Mouse (Mus musculus) right cerebral cortex, postnatal 36 days (tissue): ENCODE measurements around the gene Usp35.
A peak's percentile ranks its signal among the peaks of the same experiment; 100 is the strongest.

Experiments
- DNase-seq, 2 experiments: peaks; one replicate each; pipeline ENCODE4 v3.0.0; 2022; ENCODE audit warnings: low spot score in 2 of 2, mixed read lengths in 1 of 2

Gene Usp35

DNA sequence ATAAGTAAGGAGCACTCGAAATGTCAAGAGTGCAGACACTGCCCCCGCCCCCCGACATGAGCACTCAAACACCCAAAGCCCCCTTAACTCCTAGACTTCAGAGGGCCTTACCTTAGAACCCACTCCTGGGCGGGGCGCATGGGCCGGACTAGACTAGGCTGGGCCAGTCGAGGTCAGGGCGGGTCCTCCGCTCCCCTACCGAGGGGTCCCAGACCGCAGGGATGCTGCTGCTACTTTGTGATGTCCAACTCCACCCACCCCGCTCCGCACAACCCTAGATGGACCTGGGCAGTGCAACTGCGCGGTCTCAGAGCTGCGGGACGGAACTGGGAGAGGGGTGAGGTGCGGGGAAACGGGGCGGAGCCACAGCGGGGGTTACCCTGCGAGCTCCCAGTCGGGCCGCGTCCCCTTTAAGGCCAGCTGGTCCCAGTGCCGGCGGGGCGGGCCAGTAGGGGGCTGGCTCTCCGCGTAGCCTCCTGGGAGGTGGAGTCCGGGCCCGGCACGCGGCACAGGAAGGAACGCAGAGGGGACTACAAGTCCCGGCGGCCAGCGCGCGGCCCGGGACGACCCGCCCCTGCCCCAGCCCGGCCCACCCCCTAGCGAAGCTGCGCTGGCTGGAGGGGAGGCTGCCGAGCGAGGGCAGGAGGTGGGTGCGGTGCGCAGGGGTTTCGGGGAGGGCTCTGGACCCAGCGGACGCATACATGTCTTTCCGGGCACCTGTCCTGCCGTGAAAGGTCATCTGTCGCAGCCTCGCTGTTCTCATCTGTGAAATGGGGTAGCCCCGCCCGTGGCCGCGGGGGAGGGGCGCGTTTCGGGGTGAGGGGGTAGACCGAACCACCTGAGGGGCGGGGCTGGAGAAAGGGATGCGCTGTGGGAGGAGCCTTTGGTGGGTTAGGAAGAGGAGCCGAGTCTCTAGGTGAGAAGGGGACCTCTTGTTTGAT, at the start of gene Usp35, which contains the start of gene Kctd21:
Usp35 (minus strand) TSS at position 295 of the 941 bp plus-strand sequence.
Kctd21 (plus strand) TSS at position 602 of the 941 bp plus-strand sequence.
- peak; percentile 92 to 94 for DNase-seq

DNA sequence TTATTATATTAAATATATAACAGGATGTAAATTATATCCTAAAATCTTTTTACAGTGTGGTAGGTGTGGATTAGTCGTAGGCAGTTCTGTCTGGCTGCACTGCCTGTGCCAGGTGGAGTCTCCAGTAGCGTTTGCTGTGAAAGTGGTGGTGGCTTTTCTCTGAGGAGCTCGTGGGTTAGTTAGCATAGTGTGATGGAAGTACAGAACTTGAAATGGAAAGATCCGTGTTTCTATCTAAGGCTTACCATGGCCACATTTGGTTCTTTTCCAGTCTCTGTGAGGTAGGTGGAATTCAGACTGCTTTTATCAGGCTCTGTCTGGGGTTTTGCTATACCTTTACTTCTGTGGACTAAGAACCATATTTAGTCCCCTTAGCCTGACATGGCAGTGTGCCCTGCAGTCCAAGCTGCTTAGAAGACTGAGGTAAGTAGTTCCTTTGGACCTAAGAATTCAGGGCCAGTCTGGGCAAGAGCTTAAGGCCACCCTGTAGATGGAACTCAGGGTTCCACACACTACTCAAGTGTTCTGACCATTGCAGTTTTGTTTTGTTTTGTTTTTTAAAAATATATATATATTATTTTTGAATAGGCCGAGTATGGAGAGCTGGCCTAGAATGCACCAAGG, 48.8 kb upstream of the Usp35 start:
- no peak for DNase-seq

DNA sequence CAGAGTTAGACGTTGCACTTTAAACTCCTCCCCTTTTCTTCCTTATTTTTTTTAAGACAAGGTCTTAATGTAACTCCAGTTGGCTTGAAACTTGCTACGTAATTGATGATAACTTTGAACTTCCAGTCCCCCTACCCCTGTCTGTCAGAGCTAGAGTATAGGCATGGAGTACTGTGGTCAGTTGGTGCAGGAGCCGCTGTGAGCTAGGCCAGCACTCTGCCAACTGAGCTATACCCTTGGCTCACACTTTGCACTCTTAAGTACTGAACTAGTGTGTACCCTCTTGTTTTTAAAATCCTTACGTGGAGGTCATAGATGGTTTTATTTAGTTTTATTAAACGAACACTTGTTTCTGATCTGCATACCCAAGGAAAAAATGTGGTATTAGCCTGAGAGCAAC, 47.5 kb upstream of the Usp35 start:
- no peak for DNase-seq

DNA sequence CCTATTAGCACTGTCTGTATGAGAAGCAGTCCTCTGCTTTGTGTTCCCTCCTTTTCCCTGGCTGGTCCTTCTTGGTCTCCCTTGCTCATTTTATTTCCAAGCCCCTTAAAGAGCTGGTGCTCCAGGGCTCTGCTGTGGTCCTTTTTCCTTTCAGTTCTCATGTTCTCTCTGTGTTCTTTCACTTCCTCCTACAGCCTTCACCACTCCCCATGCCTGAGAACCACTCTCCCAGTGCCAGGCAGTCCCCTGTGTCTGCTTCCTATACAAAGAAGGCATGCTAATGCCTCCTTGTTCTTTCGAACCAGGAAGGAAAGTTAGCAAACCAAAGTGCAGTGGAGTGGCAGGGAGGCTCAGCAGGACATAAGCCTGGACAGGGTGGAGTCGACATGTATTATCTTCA, 44.1 kb upstream of the Usp35 start:
- DNase-seq, result no peak

DNA sequence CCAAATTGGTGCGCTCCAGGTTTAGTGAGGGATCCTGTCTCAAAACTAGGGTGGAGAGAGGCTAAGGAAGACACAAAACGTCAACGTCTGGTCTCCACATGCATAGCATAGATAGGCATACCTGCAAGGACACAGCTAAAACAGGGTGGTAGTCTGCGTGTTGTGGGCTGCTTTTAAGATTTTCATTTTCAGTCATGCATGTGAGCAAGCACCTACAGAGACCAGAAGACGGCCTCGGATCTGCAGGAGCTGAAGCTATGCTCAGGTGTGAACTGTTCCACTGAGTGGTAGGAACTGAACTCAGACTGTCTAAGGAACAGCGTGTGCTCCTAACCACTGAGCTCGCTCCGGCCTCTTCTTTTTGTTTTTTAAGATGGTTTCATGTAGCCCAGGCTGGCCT, 43.3 kb upstream of the Usp35 start:
- DNase-seq, result no peak

DNA sequence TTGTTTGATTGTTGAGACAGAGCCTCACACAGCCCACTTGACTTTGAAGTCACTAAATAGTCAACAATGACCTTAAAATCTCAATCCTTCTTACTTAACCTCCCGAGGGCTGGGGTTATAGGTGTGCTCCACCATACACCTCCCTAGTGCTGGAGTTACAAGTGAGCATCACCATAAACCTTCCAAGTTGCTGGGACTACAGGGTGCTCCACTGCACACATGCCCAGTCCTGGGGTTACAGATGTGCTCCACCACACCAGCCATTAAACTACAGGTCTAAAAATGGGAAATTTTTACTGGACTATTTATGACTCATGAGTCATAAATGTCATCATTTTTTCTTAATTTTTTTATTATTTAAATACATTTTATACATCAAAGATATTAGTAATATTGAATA, 34.1 kb upstream of the Usp35 start:
- DNase-seq, result no peak

DNA sequence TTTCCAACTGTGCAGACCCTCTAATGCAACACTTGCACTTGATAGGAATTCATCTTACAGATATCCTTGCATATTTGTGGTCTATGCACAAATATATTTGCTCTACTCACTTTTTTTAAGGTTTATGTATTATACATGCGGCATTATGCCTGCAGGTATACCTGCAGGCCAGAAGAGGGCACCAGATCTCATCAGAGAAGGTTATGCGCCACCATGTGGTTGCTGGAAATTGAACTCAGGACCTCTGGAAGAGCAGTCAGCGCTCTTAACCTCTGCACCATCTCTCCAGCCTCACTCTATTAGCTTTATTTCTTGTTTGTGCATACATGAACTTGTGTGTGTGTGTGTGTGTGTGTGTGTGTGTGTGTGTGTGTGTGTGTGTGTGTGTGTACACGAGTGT, 29.6 kb upstream of the Usp35 start:
- DNase-seq, result no peak

DNA sequence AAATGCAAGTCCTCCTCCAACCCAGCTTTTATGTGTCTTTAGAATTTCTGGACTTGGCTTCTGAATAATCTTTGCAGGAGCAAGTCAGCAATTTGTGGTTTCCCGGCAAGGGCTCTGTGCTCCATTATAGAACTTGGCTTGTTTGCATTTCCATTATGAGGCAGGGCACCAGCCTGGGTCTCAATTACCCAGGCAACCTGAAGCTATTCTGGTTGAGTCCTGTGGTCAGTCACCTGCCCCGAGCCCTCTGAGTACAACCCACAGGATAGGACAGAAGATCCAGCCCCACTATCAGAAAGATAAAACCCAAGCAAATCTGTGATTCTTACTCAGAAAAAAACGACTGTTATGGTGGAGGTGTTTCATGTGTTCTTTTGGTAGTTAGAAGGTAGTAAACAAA, 29.1 kb upstream of the Usp35 start:
- no peak for DNase-seq

DNA sequence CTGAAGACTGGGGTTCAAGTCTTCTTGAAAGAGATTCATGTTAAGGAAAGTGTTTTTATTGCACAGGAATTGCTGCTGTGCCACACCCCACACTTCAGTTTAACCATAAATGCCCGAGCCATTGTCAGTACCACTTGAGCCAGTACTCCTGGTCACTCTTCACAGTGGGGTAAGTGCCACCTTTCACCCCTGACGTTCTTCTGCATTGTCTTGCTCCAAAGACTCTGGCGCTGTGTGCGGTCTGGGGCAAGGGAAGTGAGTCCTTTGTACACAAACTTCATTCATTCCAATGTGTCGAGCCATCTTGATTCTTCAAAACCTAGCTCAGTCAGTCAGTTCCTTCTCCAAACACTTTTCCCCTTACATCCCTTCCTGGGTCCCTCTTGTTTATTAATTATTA, 28.3 kb upstream of the Usp35 start:
- no peak for DNase-seq

DNA sequence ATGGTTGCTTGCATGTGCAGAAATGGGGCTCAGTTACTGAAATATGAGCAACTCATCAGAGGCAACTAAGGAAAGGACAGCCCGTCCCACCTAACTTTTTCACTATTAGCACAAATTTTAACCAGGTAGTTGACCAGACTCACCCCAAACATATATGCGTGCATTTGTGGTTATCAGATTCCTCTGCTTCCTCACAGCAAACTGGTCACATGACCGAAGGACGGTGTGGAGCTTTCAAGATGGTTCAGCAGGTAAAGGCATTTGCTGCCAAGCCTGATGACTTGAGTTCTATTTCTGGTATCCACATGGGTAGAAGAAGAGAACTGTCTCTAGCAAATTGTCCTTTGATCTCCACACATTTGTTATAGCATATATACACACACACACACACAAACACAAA, 26.5 kb upstream of the Usp35 start:
- no peak for DNase-seq

DNA sequence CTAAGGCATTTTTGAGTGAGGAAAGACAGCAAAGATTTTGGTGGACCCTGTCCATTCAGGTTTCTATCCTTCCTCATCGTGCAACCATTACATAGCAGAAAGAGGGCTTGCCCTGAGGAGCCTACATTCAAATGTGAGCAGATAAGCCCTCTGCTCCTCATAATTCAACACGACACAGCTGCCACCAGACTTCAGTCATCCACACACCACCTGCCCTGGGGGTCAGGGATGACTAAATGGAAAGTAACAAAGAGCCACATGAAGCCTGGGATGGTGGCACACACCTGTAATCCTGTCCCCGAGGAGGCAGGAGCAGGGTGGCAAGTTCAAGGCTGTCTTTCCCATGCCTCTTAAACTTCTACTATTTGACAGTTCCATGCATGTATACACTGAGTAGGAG, 26.0 kb upstream of the Usp35 start:
- DNase-seq, result no peak

DNA sequence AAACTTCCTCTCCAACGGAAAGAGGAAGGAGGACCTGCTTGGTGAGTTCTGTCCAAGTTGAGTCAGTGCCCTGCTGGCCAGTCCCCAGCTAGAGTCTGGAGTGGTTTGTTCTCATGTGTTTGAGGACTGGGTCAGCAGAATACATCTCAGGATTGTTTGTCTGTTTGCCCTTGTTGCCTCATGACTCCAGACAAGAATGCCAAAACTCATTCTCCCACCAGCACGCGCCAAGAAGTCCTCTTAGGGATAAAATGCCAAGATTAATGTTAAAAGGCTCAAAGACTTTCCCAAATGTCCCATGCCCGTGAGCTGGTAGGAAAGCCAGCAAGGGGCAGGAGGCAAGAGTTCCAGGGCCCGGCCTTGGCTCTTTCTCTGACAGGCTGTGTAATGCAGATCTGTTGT, 25.1 kb upstream of the Usp35 start:
- peak in 1 of 2 experiments; percentile 45 for DNase-seq

DNA sequence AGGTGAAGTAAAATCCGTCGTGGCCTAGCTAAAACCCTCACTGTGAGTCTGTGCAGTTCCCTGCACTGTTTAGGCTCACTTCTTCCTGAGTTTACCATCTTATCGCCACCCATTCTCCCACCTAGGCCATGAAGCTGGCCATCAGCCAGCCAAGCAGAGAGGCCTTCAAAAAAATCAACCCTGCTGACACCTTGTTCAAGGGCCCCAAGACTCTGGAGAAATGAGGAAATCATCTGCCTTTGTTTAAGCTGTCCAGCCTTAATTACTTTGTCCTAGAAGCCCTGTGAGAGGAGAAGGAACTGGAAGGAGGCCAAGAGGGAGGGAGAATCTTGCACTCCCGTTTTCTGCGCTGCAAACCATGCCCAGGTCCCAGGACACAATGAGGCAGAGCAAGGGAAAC, 24.4 kb upstream of the Usp35 start:
- DNase-seq, result no peak

DNA sequence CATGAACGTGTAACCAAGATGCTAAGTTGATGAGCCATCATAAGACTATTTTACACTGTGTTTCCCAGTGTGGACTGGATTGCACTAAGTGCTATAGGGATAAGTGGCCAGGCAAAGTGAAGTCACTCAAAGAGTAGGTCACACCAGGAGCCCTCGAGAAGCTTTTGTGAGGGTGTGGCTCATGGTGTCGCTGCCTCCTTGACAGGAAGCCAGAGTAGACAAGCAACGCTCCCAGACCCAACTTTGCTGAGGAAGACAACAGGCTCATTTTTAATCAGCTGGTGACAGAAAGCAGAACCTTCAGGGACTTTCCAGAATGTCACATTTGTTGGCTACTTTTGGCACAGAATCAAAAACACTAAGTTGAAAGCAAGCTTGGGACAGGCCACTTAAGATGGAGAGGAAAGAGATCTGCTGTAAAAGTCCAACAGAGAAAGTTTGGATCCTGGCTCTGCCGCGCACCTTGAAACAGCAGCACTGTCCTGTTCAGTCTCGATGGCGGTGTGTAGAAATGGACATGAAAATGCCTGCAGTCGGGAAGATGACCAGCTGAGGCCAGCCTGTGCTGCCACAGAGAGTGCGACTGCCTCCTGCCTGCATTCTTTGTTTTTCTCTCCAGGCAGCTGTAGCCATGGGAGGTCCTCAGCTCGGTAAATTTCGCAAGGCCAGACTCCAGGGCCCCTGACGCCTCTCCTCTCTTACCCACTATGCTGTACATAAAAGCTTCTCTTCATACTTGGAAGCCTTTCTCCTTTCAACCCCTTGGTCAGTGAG, 23.4 kb upstream of the Usp35 start:
- no peak for DNase-seq

DNA sequence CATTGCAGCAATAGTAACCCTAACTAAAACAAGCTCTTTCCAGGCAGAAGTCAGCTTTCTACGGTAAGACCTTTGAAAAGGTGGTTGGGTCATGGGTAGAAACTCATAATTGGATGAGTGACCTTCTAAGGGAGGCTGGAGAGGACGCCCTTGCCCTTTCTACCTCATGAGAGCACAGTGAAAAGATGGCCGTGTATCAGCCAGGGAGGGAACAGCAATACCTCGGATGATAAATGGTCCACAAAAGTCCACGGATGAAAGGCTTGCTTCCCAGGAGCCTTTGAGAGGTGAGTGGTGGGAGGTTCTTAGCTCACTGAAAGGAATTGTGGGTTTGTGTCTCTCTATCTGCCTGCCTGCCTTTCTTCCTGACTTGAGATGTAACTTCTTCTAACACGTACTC, 21.5 kb upstream of the Usp35 start:
- DNase-seq, result no peak

DNA sequence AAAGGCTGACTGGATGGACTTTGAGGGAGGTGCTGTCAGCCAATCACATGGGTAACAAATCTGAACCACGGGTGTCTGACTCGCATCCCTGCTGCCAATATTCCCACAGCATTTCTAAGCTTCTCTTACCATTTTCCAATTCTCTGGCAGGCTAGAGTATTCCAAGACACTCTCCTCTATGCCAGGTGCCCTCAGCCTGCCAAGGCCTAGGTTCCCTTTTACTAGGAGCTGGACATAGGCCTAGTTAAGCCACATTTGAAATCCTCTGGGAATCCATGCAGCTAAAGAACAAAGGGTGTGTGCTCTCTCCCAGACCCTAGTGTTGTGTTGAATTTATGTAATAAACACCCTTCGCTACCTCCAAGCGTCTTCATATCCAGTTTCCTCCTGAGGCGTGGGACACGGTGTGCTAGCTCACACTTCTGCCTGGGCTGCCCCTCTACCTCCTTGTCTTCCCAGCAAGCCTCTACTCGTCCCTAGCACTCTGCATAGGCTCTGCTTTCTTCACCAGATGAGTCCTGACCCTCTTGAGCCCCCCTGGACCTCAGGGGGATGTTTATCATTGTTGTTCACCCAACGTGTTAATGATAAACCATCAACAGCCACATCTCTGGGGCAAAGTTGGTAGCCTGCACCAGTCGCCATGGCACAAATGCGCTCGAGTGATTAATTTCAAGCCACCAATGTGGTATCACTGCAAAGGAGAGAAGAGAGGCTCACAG, 20.1 kb upstream of the Usp35 start:
- no peak for DNase-seq

DNA sequence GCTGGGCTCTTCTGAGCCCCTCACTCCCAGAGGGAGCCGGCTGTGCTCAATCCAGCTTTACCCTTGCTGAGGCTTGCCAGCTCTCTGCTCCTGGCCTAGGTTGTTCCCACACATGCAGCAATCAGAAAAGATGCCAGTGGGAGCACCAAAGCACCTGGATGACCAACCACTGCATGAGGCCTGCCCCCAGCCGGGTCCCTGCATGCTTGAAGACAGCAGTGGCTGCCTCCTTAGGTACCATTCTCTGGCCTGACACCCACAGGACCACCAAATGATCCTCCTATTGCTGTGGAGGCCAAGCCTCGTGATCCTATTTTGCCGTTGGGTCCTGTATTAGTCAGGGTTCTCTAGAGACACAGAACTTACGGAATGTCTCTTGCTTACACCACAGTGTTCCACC, 19.1 kb upstream of the Usp35 start:
- no peak for DNase-seq

DNA sequence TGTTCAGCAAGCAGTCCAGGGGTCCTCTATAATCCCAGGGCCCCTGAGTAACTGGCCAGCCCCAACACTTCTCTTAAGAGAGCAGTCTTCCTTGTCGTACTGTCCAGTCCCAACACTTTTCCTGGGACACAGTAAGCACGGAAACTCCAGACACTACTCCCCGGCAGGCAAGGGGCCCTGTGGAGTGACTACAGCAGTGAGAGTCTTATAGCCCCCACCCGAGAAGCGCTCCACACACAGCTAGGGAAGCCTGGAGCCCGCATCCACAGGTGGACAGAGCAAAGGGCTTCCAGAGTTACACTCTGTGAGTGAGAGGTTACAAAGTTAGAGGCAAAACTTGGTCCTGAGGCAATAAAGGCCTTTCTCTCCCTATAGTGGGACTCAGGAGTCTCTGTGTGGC, 17.6 kb upstream of the Usp35 start:
- DNase-seq, result no peak

DNA sequence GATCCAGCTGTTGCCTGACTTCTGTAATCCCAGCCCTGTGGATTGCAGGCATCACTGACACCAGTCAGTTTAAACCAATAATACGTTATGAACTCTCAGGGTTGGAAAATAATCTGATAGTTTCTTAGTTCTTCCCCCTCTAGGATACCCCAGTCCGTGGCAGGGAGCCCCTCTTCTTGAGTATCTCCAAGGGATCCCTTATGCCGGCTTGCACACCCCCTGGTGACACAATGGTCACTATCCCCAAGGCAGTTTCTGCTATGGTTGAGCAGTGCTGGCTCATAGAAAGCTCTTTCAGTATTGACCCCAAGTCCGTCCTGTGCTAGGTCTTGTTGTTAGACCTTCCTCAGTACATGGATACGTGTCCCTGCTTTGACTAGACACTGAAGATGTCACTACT, 17.0 kb upstream of the Usp35 start:
- DNase-seq, result no peak

DNA sequence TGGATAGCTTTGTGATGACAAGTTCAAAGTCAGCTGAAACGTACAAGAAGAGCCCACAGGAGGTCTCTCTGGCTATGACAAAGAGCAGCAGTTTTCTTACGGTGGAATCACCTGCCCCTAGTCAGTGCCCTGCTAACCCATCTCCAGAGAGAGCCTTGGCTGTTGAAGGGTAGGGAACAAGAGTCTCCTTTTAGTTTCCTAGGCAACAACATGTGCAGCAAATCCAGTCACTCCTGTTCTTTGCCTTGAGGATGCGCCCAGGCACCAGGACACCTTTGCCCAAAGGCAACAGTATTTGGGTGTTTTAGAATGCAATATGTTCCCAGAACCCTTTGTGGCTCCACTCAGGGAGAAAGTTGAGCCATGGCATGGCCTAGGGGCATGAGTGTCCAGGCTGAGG, 16.5 kb upstream of the Usp35 start:
- DNase-seq, result no peak

DNA sequence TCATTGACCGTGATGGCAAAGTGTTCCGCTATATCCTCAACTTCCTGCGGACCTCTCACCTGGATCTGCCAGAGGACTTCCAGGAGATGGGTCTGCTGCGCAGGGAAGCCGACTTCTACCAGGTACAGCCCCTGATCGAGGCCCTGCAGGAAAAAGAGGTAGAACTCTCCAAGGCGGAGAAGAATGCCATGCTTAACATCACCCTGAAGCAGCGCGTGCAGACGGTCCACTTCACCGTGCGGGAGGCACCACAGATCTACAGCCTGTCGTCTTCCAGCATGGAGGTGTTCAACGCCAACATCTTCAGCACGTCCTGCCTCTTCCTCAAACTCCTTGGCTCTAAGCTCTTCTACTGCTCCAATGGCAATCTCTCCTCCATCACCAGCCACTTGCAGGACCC, 15.6 kb upstream of the Usp35 start:
- no peak for DNase-seq

DNA sequence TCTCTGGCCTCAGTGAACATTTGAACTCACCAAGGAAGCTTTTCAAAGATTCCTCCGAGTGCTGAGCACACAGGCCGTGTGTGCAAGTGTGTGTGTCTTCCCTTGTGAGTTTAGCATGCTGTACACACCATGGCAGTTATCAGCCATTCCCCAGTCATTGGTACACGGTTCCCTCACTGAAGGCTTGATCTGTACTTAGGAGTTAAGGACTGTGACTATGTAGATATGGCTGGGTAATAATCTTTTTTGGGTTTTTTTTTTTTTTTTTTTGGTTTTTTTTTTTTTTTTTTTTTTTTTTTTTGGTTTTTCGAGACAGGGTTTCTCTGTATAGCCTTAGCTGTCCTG, 15.0 kb upstream of the Usp35 start:
- DNase-seq, result no peak
